Mouse (Mus musculus): ENCODE data around the gene Snx9. TPM values are rescaled to one million over a fixed set of nuclear protein-coding genes. Genes with fewer than 3 reads are reported as not detected.
A peak's percentile ranks its signal among the peaks of the same experiment; 100 is the strongest.

The Snx9 gene
- total and polyA plus RNA-seq, 2 experiments from 2014 or later: 4.8 to 10.4 TPM

DNA sequence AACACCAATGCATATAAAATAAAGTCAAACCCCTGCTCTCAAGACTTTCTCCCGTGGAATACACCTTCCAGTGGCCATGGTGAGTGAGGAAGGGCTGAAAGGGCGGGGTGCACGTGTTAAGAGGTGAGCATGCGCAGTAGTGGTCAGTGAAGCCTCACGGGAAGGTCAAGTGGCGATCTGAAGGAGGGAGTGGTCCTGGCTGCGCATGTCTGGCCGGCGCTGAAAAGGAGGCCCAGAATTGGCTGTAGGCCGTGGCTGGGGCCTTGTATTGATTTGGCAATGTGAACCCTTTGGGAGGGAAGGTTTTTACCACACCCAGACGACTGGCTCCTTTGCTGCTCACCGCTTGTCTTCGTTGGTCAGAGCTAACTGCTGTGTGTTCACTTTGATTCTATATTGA lies 12.8 kb downstream of the Snx9 start:
- DNase-seq (ENCODE audit: low spot score): no peak
- no peak overlapping the region for H3K27ac ChIP-seq (ENCODE audit: low read depth, low read length)

DNA sequence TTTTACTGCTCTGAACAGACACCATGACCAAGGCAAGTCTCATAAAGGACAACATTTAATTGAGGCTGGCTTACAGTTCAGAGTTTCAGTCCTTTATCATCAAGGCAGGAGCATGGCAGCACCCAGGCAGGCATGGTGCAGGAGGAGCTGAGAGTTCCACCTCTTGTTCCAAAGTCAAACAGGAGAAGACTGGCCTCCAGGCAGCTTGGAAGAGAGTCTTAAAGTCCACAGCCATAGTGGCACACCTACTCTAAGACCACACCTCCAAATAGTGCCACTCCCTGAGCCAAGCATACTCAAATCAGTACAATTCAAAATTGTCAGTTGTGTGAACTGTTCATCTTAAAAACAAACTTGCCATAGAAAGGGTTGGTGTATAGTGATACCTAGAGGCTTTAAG lies 14.4 kb downstream of the Snx9 start:
- Histone ChIP-seq H3K27me3 (ENCODE audit: insufficient read depth, low read length) (no peaks in the 10 kb centered on the region), H3K4me3 (ENCODE audit: low read depth, low read length) (no peak overlapping the region), H3K4me1 (ENCODE audit: insufficient read depth, low read length) (no peaks in the 10 kb centered on the region), H3K36me3 (ENCODE audit: insufficient read depth, low read length) (no peaks in the 10 kb centered on the region), H3K9ac (replicated peaks; ENCODE audit: low read length, poor library complexity, severe bottlenecking) (no peak overlapping the region), H3K9me3 (ENCODE audit: low read length) (no peaks in the 10 kb centered on the region), H3K27ac (ENCODE audit: low read depth, low read length) (no peak overlapping the region), H3K4me2 (ENCODE audit: low read depth, low read length, poor library complexity, severe bottlenecking) (no peak overlapping the region)
- ATAC-seq (ENCODE audit: low FRiP score): no peak
- no peak for TF ChIP-seq CTCF (IDR thresholded peaks at IDR 0.05)
- DNase-seq (ENCODE audit: low spot score): no peak

More for the DNA sequence above, 12.8 kb downstream of the Snx9 start:
- no peak for TF ChIP-seq CTCF (IDR thresholded peaks at IDR 0.05)
- no peak for ATAC-seq (ENCODE audit: low FRiP score)
- H3K4me1 ChIP-seq (ENCODE audit: insufficient read depth, low read length): peaks cover 4% of the 10 kb centered on the region; the same call in 1 of the 2 replicates
- H3K9me3 ChIP-seq (ENCODE audit: low read length): no peaks in the 10 kb centered on the region
- H3K27me3 ChIP-seq (ENCODE audit: insufficient read depth, low read length): no peaks in the 10 kb centered on the region
- no peak overlapping the region for H3K9ac ChIP-seq (replicated peaks; ENCODE audit: low read length, poor library complexity, severe bottlenecking)
- WGBS: 97% methylated on average over 13 of the region's 13 CpGs
- H3K4me3 ChIP-seq (ENCODE audit: low read depth, low read length): no peak overlapping the region
- no peaks in the 10 kb centered on the region for H3K36me3 ChIP-seq (ENCODE audit: insufficient read depth, low read length)
- no peak overlapping the region for H3K4me2 ChIP-seq (ENCODE audit: low read depth, low read length, poor library complexity, severe bottlenecking)

DNA sequence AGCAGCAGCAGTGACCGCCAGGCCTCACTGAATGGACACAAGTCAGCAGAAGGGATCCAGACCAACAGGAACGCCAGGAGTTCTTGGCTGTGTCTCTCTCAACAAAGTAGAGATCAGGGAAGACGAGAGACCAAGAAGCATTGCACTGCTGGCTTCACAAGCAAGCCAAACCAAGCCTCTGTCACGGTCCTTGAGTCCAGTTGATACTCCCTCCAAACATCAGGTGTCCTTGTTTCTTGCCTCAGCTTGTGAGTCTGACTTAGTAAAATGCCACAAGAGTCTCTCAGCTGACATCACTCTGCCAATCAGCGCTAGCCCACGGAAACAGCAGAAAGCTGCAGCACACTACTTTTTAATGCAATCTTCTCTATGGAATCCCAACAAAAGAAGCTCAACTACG lies 15.3 kb downstream of the Snx9 start:
- TF ChIP-seq CTCF (IDR thresholded peaks at IDR 0.05): no peak
- DNase-seq (ENCODE audit: low spot score) (no peak), ATAC-seq (ENCODE audit: low FRiP score) (no peak)
- Histone ChIP-seq H3K36me3 (ENCODE audit: insufficient read depth, low read length) (no peaks in the 10 kb centered on the region), H3K4me1 (ENCODE audit: insufficient read depth, low read length) (no peaks in the 10 kb centered on the region), H3K4me2 (ENCODE audit: low read depth, low read length, poor library complexity, severe bottlenecking) (no peak overlapping the region), H3K27ac (ENCODE audit: low read depth, low read length) (no peak overlapping the region), H3K9ac (replicated peaks; ENCODE audit: low read length, poor library complexity, severe bottlenecking) (no peak overlapping the region), H3K27me3 (ENCODE audit: insufficient read depth, low read length) (no peaks in the 10 kb centered on the region), H3K4me3 (ENCODE audit: low read depth, low read length) (no peak overlapping the region), H3K9me3 (ENCODE audit: low read length) (no peaks in the 10 kb centered on the region)
- 92% methylated on average over 7 of the region's 7 CpGs for WGBS

DNA sequence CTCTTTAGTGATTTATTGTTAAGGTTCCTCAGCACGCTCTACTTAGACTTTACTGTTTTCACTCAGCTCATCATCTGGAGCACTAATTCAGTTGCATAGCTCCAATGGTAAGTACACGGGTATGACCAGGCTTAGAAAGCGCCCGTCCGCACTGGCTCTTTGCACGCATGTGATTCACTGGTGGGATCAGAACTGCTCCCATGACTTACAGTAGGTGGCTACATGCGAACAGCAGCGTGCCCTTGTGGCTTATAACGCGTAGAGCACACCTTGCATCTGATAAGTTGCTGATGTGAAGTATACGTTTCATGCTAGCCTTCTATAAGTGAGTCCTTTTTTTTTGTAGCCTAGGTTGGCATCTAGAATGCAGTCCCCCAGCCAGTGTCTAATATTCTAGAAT lies 16.1 kb downstream of the Snx9 start:
- no peak overlapping the region for H3K4me3 ChIP-seq (ENCODE audit: low read depth, low read length)
- no peak overlapping the region for H3K27ac ChIP-seq (ENCODE audit: low read depth, low read length)
- H3K9me3 ChIP-seq (ENCODE audit: low read length): no peaks in the 10 kb centered on the region
- H3K9ac ChIP-seq (replicated peaks; ENCODE audit: low read length, poor library complexity, severe bottlenecking): 0 out of 2 replicates have a peak overlapping the region, but pooled peaks have one; percentile 19
- H3K27me3 ChIP-seq (ENCODE audit: insufficient read depth, low read length): no peaks in the 10 kb centered on the region
- DNase-seq (ENCODE audit: low spot score) (no peak), ATAC-seq (ENCODE audit: low FRiP score) (no peak)
- no peak overlapping the region for H3K4me2 ChIP-seq (ENCODE audit: low read depth, low read length, poor library complexity, severe bottlenecking)
- H3K36me3 ChIP-seq (ENCODE audit: insufficient read depth, low read length): no peaks in the 10 kb centered on the region
- H3K4me1 ChIP-seq (ENCODE audit: insufficient read depth, low read length): no peaks in the 10 kb centered on the region
- 97% methylated on average over 11 of the region's 11 CpGs for WGBS
- no peak for TF ChIP-seq CTCF (IDR thresholded peaks at IDR 0.05)

DNA sequence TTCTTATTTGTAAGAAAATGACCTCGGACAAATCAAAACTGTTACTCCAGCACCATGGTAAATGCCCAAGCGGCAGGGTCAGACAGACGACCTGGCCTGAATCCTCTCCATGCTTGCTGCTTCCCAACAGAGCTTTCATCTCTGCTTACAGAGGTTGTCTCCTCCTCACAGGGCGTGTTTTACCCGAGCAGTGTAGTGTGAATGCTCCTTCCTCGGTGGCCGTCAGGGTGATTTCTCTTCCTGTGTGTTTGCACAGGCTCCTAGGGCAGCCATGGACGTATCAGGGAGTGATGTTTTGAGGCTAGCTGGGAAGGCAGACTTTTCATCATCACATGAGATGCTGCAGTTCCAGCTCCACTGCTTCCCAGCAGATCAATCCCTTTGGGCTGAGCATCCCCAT lies 17.1 kb downstream of the Snx9 start:
- no peak for ATAC-seq (ENCODE audit: low FRiP score)

DNA sequence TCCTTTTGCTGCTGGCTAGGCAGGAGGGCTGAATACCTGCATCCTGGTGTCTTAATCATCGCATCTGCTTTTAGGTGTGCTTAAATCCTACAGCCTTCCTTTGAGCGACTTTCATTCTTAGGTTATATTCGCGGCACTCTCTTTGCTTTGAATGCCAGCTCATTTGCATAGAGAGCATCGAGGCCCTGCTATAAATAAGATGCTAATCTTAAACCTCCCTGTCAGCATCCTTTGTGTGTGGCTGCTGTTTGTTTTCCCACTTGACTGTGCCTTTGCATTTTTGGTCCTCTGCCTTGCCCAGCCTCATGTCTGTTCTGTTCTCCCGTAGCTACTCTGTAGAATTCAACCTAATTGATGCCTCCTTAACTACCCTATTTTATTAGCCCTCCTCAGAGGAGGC lies 21.2 kb downstream of the Snx9 start:
- no peak for ATAC-seq (ENCODE audit: low FRiP score)
- no peak overlapping the region for H3K4me3 ChIP-seq (ENCODE audit: low read depth, low read length)
- WGBS: 15% methylated on average over 6 of the region's 6 CpGs
- H3K36me3 ChIP-seq (ENCODE audit: insufficient read depth, low read length): no peaks in the 10 kb centered on the region
- no peak overlapping the region for H3K4me2 ChIP-seq (ENCODE audit: low read depth, low read length, poor library complexity, severe bottlenecking)
- no peak for TF ChIP-seq CTCF (IDR thresholded peaks at IDR 0.05)
- H3K9me3 ChIP-seq (ENCODE audit: low read length): no peaks in the 10 kb centered on the region
- no peaks in the 10 kb centered on the region for H3K4me1 ChIP-seq (ENCODE audit: insufficient read depth, low read length)
- no peaks in the 10 kb centered on the region for H3K27me3 ChIP-seq (ENCODE audit: insufficient read depth, low read length)
- no peak overlapping the region for H3K9ac ChIP-seq (replicated peaks; ENCODE audit: low read length, poor library complexity, severe bottlenecking)
- no peak overlapping the region for H3K27ac ChIP-seq (ENCODE audit: low read depth, low read length)
- no peak for DNase-seq (ENCODE audit: low spot score)

More for the DNA sequence above, 17.1 kb downstream of the Snx9 start:
- H3K4me3 ChIP-seq (ENCODE audit: low read depth, low read length): no peak overlapping the region
- H3K36me3 ChIP-seq (ENCODE audit: insufficient read depth, low read length): no peaks in the 10 kb centered on the region
- H3K4me1 ChIP-seq (ENCODE audit: insufficient read depth, low read length): no peaks in the 10 kb centered on the region
- no peak for DNase-seq (ENCODE audit: low spot score)
- WGBS: 56% methylated on average over 8 of the region's 8 CpGs
- no peak for TF ChIP-seq CTCF (IDR thresholded peaks at IDR 0.05)
- H3K9ac ChIP-seq (replicated peaks; ENCODE audit: low read length, poor library complexity, severe bottlenecking): no peak overlapping the region
- no peak overlapping the region for H3K4me2 ChIP-seq (ENCODE audit: low read depth, low read length, poor library complexity, severe bottlenecking)
- no peaks in the 10 kb centered on the region for H3K27me3 ChIP-seq (ENCODE audit: insufficient read depth, low read length)
- no peak overlapping the region for H3K27ac ChIP-seq (ENCODE audit: low read depth, low read length)
- no peaks in the 10 kb centered on the region for H3K9me3 ChIP-seq (ENCODE audit: low read length)
